ENCODE assay signal across 9 mouse cellular contexts in the genomic region with DNA sequence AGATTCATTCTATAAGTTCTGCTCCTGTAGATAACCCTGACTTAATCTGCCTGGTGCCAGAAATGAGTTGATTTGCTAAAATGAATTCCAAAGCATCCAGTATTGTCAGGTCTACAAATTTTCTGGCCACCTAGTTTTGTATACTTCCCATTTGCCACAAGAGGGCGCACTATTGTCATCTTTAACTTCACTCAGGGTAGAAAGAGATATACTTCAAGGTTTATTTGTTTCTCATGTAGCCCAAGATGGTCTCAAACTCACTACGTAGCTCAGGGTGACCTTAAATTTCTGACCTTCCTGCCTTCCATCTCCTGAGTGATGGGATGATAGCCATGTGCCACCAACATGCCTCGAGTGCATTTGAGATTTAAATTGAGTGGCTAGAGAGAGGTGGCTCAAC. TPM values are rescaled to one million over a fixed set of nuclear protein-coding genes. Genes with fewer than 3 reads are reported as not detected.
DNase-seq lines count a peak whose midpoint lies in the region; TF ChIP-seq lines count a peak whose summit lies in the region.
"Had no signal": no experiment of that assay in that cellular context is flagged by ENCODE, and none has a peak within 500 bp of the region (broad histone marks: within the 10 kb centered on the region; RNA-seq: fewer than 3 reads in every experiment).

No protein-coding gene starts in this region.

- H3K27ac ChIP-seq in liver, adult 2 months (replicated peaks; ENCODE audit: insufficient read depth, low read depth, low read length) = no peak overlapping the region
- H3K27ac ChIP-seq: hindbrain, embryonic 15.5 days had no signal

- no peaks in the 10 kb centered on the region for H3K27me3 ChIP-seq in liver, adult 2 months (ENCODE audit: control insufficient read depth, insufficient read depth, low read length)
- H3K27me3 ChIP-seq: hindbrain, embryonic 15.5 days had no signal

- TF ChIP-seq CTCF in liver, adult 2 months (IDR thresholded peaks at IDR 0.05; ENCODE audit: low read depth, low read length) = peak; percentile 43

- no peak for TF ChIP-seq POLR2A in liver, adult 2 months (IDR thresholded peaks at IDR 0.05; ENCODE audit: extremely low read depth, insufficient read depth, low read length)

- no peaks in the 10 kb centered on the region for H3K36me3 ChIP-seq in liver, adult 2 months (ENCODE audit: control insufficient read depth, insufficient read depth, low read length)
- H3K36me3 ChIP-seq: hindbrain, embryonic 15.5 days had no signal

- no peak overlapping the region for H3K4me3 ChIP-seq in liver, adult 2 months (ENCODE audit: insufficient read depth, low read depth, low read length)
- H3K4me3 ChIP-seq: hindbrain, embryonic 15.5 days had no signal

- WGBS in liver, adult 2 months = 30% methylated on average over 3 of the region's 3 CpGs

- no peaks in the 10 kb centered on the region for H3K4me1 ChIP-seq in liver, adult 2 months (ENCODE audit: control insufficient read depth, insufficient read depth, low read length)

- H3K79me2 ChIP-seq in liver, adult 2 months (ENCODE audit: control insufficient read depth, insufficient read depth, low read length) = no peaks in the 10 kb centered on the region

- no peak overlapping the region for H3K9ac ChIP-seq in liver, adult 2 months (ENCODE audit: low read depth, low read length)
- H3K9ac ChIP-seq: hindbrain, embryonic 15.5 days had no signal

- peak; percentile 24 to 34 for DNase-seq in cerebellum, adult 18-20 months
- no peak for DNase-seq in cerebellum, adult 11-12 months
- peak; percentile 45 for DNase-seq in liver, adult 2 months (ENCODE audit: extremely low read depth, low read depth, low spot score)
- no peak for DNase-seq in liver
- DNase-seq in embryo, embryonic 11 days = peak; percentile 80
- peak; percentile 18 for DNase-seq in lung, postnatal 25 days (ENCODE audit: low spot score)
- DNase-seq in ovary, postnatal 36 days (ENCODE audit: low spot score) = no peak
- no peak for DNase-seq in gastrocnemius, adult 8-10 months (ENCODE audit: low spot score in 2 of 2)

RNA-seq across cellular contexts. Expression of a gene that starts 16.4 kb away (rescaled TPM):
- 20.0 and 20.6 TPM in 2 replicates for total RNA-seq in liver, adult 2 months (2014; rRNA removed)
- 12.6 and 13.8 TPM in 2 replicates for polyA plus RNA-seq in liver, adult 2 months (2012; rRNA removed)
- 10 to 100 TPM; 26.7 to 45.4 (median 34.9) TPM for total RNA-seq in gastrocnemius, adult 8-10 months (2022)

RNA-seq across cellular contexts. Expression of a gene that starts 38.2 kb away (rescaled TPM):
- total RNA-seq in liver, adult 2 months (2014; rRNA removed) = 2.4 and 2.8 TPM in 2 replicates
- 11.2 and 14.3 TPM in 2 replicates for polyA plus RNA-seq in liver, adult 2 months (2012; rRNA removed)
- total RNA-seq in gastrocnemius, adult 8-10 months (2022) = 10 to 100 TPM; 21.4 to 25.7 (median 22.5) TPM

RNA-seq across cellular contexts. Expression of a gene that starts 49.5 kb away (rescaled TPM):
- total RNA-seq in liver, adult 2 months (2014; rRNA removed) = 11.8 and 14.4 TPM in 2 replicates
- 13.0 and 15.0 TPM in 2 replicates for polyA plus RNA-seq in liver, adult 2 months (2012; rRNA removed)
- 10 to 100 TPM; 13.1 to 16.7 (median 14.9) TPM for total RNA-seq in gastrocnemius, adult 8-10 months (2022)

Comparison
In these comparisons a context has a peak if more than half of its experiments do, and no peak if none do; other contexts are left out.
1. DNase-seq: peak in cerebellum, adult 18-20 months (2 of 2), liver, adult 2 months (single experiment), embryo, embryonic 11 days (single experiment) and lung, postnatal 25 days (single experiment); none in cerebellum, adult 11-12 months (single experiment), liver (single experiment), ovary, postnatal 36 days (single experiment) and gastrocnemius, adult 8-10 months (0 of 2).